Mouse (Mus musculus) megakaryocyte progenitor cell, adult 5-6 weeks (primary cell): ENCODE measurements around the gene Sec11a. TPM values are rescaled to one million over a fixed set of nuclear protein-coding genes. Genes with fewer than 3 reads are reported as not detected.
A peak's percentile ranks its signal among the peaks of the same experiment; 100 is the strongest.

ENCODE experiments used
- ATAC-seq: replicated peaks from 2 replicates; pipeline ENCODE4 v1.8.0; 2016; ENCODE audit warnings: mild to moderate bottlenecking, moderate TSS enrichment, inconsistent platforms; ENCODE audit not compliant: poor library complexity
- total RNA-seq, 2 experiments: library from RNA; stranded (forward) in 1 of 2; stranded (reverse) in 1 of 2; fragments of 157-497, 149-512 nt in 1 of 2; fragments of 200-1000 nt in 1 of 2; gene quantifications; 2 replicates each; pipeline versions ENCODE4 v1.2.3 to v1.2.4; 2015 to 2017

Sec11a gene
- total RNA-seq, 2 experiments from 2014 or later, result 228 to 452 TPM

DNA sequence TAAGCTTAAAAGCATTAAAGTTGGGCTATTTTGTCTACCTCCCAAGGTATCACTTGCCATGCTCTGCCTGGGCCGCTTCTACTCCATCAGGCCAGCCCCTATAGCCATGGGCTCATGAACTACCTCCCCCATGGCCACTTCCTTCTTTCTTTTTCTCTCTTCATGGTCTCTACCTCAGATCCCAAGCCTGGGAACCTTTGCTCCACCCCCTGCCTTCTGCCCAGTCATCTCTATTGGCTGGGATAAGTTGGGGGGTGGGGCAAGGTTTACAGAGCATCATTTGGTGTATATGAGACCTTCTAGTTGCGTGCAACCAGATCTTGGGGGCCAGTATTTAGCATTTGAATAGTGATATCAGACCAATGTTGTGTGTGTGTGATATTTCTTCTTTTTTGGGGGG lies 85.1 kb downstream of the Sec11a start:
- ATAC-seq, result peak; percentile 45

DNA sequence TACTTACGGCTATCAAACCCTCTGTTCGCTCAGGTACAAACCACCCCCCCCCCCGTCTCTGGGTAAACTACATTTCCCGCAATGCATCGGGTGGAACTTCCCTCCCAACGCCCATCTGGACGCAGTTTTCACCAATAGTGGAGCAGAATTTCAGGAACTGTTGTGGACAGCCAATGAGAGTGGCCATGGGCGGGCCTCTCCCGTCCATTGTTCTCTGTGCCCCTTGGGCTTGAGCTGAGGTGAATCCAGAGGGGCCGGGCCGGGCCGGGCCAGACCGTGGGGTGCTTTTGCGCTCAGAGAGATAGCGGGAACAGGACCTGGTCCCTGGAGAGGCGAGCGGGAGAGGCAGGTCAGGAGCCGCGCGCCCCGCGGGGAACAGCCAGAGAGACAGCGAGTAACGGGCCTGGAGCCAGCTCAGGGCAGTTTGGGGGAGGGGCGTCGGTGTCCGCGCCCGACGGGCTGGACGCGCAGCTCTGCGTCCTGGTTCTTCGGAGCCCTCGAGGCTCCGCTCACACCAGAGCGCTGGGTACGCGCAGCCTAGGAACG lies 86.8 kb downstream of the Sec11a start, which contains the start of gene Zscan2:
Gene Zscan2, plus strand, starts transcription at position 192 of the 546 bp plus-strand sequence.
- ATAC-seq, result peak; percentile 84

DNA sequence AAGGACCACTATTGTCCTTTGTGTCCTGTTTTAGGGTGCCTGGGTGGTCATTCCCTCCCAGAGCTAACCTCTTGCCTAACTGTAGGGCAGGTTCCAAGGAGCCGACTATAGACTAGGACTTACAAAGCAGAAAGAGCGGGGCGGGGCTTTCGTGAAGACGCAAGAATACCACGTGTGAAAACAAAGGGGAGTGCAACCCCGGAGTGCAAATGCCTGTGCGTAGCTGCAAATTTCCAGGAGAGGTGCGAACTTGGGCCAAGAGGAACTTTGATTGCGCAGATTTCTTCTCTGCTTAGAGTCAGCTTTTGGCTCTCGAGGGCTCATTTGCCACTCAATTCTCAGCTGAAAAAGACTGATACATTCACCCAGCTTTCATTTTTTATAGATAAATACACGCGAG lies 87.4 kb downstream of the Sec11a start:
- ATAC-seq, result peak; percentile 53

DNA sequence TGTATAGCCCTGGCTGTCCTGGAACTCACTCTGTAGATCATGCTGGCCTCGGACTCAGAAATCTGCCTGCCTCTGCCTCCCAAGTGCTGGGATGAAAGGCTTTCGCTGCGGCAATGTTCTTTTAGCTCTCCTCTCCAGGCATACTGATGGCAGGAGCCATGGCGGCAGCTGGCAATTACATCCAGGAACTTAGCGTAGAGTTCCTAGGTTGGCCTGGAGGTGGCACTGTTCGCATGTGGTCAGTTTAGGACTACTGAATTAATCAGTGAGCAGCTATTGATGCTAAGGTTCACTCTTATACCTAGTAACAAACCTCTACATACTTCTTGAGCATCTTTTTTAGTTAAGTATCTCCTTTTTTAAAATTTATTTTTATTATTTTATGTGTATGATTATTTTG lies 90.4 kb downstream of the Sec11a start:
- peak; percentile 70 for ATAC-seq

DNA sequence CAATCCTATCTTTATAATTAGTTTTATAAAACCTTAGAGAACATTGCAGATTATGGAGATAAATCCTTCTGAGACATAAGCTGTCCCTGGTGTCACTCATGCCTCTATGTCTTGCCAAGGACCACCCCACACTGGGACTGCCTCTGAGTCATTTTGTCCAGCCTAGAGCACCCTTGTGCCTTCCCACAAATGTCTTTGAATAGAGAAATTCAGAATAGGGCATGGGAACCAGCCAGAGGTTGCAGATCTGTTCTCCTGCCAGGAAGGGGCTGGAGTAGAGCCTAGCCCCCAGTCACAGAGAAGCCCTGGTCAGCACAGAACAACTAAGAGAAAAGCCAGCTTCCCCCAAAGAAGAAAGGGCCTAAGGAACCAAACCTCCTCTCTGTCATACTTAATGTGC lies 92.3 kb downstream of the Sec11a start:
- no peak for ATAC-seq

Other genes with a start within 250 kb of the Sec11a start
- gene Iqgap1, start 121.8 kb downstream of the Sec11a start, total RNA-seq (2015), result 90.5 and 94.3 TPM in 2 replicates
- 81.0 and 113 TPM in 2 replicates for gene Iqgap1, start 121.8 kb downstream of the Sec11a start, total RNA-seq (2017)
- 3.5 and 3.7 TPM in 2 replicates for gene Zscan2, start 86.9 kb downstream of the Sec11a start, total RNA-seq (2015)
- 6.7 and 10.0 TPM in 2 replicates for gene Zscan2, start 86.9 kb downstream of the Sec11a start, total RNA-seq (2017)
- gene Wdr73, start 46.5 kb downstream of the Sec11a start, total RNA-seq (2015), result 14.2 and 18.4 TPM in 2 replicates
- gene Wdr73, start 46.5 kb downstream of the Sec11a start, total RNA-seq (2017), result 18.2 and 19.6 TPM in 2 replicates
- 6.8 and 8.6 TPM in 2 replicates for gene Nmb, start 42.7 kb downstream of the Sec11a start, total RNA-seq (2015)
- 0.57 and 3.1 TPM in 2 replicates for gene Nmb, start 42.7 kb downstream of the Sec11a start, total RNA-seq (2017)
- gene Zfp592, start 45.9 kb upstream of the Sec11a start, total RNA-seq (2015), result 19.3 and 22.6 TPM in 2 replicates
- gene Zfp592, start 45.9 kb upstream of the Sec11a start, total RNA-seq (2017), result 17.3 and 20.8 TPM in 2 replicates
- 0.34 and 0.35 TPM in 2 replicates for gene Alpk3, start 109.8 kb upstream of the Sec11a start, total RNA-seq (2015)
- 0.67 and 0.95 TPM in 2 replicates for gene Alpk3, start 109.8 kb upstream of the Sec11a start, total RNA-seq (2017)
- gene Slc28a1, start 167.0 kb upstream of the Sec11a start, total RNA-seq (2015), result not detected in 2 replicates
- not detected in 2 replicates for gene Slc28a1, start 167.0 kb upstream of the Sec11a start, total RNA-seq (2017)